Mouse (Mus musculus): Measurements from ENCODE around the gene Pfkl. TPM values are rescaled to one million over a fixed set of nuclear protein-coding genes. Genes with fewer than 3 reads are reported as not detected.
"Not testable (repeated sequence)": the region's sequence is repeated elsewhere in the genome, so short reads cannot be mapped to it uniquely, and the experiment has no call there.

Gene Pfkl
- 100 to 1,000 TPM; 142 to 172 TPM for total RNA-seq (2021)
- long read RNA-seq, experiment 1, transcript Pfkl-208 (1 exons, 2,141 nt) = minor isoform, 7 of 696 reads
- long read RNA-seq, experiment 1, transcript Pfkl-201 (22 exons, 3,730 nt) = major isoform, 599 of 696 reads
- long read RNA-seq, experiment 1, partial matches to known transcripts = 55 of 696 reads
- long read RNA-seq, experiment 1, other reads (novel, unspliced or antisense) = 35 of 696 reads
- long read RNA-seq, experiment 2, transcript Pfkl-201 (22 exons, 3,730 nt) = major isoform, 356 of 422 reads
- long read RNA-seq, experiment 2, partial matches to known transcripts = 47 of 422 reads
- long read RNA-seq, experiment 2, other reads (novel, unspliced or antisense) = 19 of 422 reads

GRCm38 (mm10) chr10:78009945-78010293, at the start of gene Pfkl:
TSS of gene Pfkl (minus strand) at chr10:78010083.
- no peak for DNase-seq

DNA sequence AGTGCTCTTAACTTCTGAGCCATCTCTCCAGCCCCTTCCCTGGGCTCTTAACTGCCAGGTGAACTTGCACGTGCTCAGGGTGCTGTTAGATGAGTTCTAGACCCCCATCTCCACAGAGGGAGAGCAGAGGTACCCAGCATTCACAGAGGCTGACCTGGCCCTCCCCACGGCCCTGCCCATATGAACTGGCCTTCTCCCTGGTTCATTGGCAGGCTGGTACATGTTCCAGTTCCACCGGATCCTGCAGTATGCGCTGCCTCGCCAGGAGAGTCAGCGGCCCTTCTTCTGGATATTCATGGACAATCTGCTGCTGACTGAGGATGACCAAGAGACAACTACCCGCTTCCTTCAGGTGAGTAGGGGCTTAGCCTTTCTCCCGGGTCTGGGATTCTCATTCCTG, 47.2 kb upstream of the Pfkl start:
- DNase-seq = no peak

GRCm38 (mm10) chr10:78054633-78055565, 45.0 kb upstream of the Pfkl start:
- DNase-seq = peak; percentile 55

- DNase-seq = no peak
Observed at GRCm38 (mm10) chr10:78049519-78050035, 39.7 kb upstream of the Pfkl start.

GRCm38 (mm10) chr10:78048061-78048730, 38.3 kb upstream of the Pfkl start:
- DNase-seq = no peak

DNA sequence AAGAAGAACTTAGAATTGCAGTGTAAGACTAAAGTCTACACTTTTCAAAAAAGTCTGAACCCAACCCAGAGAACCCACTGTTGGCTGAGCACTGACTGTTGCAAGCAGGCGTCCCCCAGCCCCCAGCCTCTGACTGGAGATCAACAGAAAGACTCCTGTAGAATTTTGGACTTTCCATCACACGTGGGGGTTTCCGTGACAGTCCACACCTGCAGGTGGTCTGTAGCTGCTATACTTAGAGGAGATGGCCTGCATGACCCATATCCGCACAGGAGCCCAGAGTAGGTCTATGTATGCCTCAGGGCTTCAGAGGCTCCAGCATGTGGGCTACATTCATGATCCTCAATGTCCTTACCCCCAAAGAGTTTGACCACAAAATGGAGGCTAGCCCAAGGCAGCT, 36.5 kb upstream of the Pfkl start:
- DNase-seq = no peak

DNA sequence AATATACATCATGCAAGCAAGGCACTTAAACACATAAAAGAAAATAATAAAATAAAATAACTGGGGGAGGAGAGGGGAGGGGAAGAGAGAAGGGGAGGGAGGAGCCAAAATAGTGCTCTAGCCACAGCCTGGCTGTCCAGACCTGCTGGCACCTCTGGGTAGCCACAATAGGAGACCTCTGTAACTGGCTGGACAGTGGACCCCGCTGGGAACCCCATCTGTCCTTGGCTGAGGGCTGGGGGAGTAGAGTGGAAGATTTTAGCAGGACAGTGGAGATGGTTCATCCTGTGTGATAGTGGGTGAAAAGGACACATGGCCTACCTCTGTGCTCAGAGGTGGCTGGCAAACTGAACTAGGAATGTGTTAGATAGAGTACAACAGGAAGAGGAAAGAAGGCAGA, 34.6 kb upstream of the Pfkl start:
- no peak for DNase-seq

DNA sequence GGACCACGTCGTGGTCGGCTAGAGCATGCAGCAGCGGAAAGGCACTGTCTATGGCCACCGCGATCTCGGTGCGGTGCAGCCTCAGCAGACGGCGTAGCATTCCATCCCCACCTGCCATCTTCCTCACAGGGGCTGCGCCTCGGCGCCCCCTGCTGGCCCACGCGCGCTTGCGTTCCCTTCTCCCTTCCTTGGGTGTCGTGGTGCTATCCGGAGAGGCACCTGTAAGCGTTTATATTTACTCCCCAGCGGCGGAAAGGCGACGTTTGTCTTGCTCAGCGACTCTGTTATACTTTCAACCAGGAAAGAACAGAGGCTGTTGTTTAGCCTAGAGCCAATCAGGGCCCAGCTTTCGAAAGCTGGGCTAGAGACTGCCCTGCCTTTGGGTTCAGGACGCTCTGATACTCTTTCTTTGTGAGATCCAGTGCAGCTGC, 33.5 kb upstream of the Pfkl start, which contains the start of gene Aire:
Aire (minus strand) TSS at position 205 of the 431 bp plus-strand sequence.
- peak; percentile 77 for DNase-seq

DNA sequence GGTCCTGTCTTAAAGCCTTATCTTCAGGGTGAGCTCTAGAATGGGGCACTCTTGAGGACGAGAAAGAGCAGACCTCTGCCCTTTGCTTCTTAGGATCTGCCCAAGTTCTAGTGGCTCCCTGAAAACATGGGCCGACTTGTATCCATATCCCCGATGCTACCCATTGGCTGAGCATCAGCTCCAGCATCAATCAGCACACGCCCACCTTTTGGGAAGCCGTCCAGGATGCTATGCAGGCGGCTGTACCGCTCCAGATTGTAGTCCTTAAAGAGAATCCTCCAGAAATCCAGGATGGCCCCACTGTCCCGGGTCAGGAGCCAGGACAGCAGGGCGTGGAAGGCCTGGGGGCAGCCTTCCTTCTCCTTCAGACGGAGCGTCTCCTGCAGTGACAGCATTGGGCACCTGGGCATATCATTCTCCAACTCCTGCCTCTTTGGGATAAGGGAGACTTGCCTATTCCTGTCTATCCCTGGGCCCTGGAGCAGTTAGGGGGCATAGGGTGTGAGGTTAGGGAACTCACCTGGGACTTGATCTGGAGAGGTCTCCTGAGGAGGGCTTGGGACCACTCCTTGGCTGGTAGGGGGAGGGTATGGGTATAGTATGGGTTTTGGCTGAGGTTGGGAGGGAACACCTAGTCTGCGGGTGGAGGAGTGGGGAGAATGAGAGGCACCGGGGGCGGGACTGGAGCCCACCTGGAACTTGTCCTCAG, 33.0 kb upstream of the Pfkl start:
- no peak for DNase-seq

DNA sequence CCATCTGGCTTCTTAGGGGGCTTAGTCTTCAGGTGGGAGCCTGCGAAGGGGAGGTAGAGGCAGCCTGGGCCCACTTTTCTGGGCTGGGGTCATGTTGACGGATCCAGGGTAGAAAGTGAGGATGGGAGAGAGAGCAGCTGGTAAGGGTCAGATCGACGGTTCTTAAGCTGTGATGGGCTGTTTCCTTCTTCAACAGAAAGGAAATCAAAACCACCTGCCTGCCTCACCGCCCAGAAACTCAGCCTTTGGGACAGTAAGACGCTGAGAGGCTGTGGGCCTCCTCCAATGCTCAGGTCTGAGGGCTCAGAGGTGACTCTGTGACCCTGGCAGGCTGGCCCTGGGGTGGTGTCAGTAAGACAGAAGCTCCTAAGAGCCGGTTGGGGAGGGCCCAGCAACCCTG, 32.2 kb upstream of the Pfkl start:
- DNase-seq = no peak

- no peak for DNase-seq
Observed at GRCm38 (mm10) chr10:78041647-78042046, 31.8 kb upstream of the Pfkl start, which contains the start of gene Dnmt3l. TSS of gene Dnmt3l (plus strand) at chr10:78041947.

GRCm38 (mm10) chr10:78037139-78037538, 27.3 kb upstream of the Pfkl start:
- DNase-seq = no peak

DNA sequence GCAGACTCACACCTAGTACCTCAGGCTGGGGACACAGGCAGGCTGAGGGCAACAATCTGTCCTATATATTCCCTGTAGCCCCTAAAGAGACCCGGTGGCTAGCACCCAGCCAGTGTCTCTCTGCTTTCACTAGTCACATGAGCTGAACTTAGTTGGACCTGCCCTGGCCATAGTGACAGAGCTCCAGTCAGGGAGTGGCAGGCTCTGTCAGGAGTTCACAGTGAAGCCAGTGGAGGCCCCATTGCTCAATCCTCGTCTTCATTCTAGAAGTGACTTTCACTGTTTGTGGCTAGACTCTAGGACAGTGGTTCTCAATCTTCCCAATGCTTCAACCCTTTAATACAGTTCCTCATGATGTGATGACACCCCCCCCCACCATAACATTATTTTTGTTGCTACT, 22.1 kb upstream of the Pfkl start:
- no peak for DNase-seq

DNA sequence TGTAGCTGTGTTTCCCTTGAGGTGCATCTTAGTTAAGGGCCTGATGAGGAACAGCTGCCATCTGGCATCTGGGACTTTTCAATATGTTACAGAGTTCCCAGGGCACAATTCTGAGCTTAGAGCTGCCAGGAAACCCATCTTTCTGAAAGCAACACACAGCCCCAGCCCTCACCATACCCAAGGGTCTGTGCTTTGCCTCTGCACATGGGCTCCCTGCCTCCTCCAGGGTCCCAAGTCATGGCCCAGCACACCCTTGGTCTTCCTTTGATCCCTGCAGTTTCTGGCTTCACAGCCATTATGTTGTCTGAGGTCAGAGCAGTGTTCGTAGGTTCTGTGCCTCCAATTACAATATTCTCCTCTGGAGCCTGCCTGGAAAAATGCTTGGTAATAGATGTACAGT, 19.2 kb upstream of the Pfkl start:
- no peak for DNase-seq

GRCm38 (mm10) chr10:78028129-78028528, 18.2 kb upstream of the Pfkl start:
- DNase-seq = peak; percentile 79

DNA sequence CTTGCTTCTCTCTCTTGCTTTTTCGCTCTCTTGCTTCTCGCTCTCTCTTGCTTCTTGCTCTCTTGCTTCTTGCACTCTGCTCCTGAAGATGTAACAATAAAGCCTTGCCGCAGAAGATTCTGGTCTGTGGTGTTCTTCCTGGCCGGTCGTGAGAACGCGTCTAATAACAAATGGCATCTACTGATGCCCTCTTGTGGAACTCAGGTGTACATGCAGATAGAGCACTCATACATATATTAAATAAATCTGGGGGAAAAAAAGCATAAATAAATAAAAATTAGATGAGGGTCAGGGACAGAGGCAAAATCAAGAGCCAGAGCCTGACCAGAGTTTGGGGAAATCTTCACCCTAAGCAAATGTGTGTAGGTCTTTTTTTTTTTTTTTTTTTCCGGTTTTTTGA, 15.6 kb upstream of the Pfkl start:
- DNase-seq = not testable (repeated sequence)

GRCm38 (mm10) chr10:78019984-78020383, 10.1 kb upstream of the Pfkl start:
- DNase-seq = not testable (repeated sequence)

DNA sequence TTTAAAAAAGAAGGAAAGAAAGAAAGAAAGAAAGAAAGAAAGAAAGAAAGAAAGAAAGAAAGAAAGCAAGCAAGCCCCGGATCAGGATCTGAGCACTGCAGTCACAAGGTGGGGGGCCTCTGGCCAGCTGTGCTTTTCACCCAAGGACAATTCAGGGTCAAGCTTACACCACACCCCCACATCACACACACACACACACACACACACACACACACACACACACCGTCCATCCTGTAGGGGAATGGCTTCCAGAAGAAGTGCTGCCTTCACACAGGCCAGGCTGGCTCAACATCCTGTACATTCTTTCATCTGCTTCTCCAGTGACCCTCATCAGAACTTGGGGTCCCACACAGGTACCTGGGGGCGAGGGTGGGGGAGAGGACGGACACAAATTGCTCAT, 9.4 kb upstream of the Pfkl start:
- DNase-seq = no peak

DNA sequence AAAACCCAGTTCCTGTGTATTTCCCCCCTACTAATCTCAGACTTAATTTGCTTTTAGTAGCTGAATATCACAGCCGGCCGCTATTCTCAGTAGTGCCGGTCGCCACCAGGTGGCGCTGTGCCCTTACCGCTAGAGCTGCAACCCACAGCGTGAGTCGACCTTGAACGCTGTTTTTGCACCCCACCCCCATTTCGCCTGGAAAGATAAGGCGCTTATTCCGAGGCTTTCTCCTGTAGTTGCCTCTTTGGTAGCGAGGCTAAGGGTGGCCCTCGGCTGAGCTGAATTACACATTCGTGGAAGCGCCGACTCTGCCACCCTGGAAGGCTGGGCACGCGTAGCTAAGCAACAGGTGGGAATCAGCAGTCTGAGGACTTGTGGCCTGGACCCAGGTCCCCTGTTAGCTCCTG, 8.9 kb upstream of the Pfkl start:
- DNase-seq = peak; percentile 91

DNA sequence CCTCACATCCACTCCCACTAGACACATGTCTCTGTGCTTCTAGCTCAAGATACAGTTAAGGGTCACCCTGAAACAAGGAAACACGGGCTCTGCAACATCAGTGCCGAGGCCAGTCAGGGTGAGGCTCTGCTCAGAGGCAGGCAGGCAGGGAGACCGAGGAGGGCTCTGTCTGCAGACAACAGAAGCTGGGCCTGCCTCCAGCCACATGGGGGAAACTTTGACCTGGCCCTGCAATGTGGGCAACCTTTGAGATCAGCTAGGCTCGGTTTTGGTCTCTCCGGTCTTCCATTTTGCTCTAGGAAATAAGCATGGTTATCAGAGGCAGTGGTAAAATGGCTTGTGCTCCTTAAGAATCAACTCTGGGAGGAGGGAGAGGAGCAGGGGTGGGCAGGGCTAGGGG, 6.5 kb upstream of the Pfkl start:
- peak; percentile 16 for DNase-seq

DNA sequence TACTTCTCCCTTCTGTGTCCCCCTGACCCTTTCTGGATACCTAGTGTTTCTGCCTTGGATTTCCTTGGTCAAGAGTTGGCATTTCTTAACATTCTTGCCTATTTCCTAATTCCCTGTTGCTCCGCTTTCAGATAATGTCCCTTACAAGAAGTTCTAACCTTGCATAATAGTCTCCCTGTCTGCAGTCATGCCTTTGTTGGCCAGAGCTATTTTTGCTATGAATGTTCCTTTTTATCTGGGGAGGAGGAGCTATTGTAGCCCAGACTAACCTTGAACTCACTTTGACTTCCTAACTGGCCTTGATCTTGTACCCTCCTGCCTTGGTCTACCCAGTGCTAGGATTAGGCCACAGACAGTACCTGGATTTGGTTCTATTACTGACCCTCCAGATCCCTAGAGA, 5.6 kb upstream of the Pfkl start:
- DNase-seq = peak; percentile 27
